Mouse (Mus musculus): ENCODE measurements around the gene Mindy4.

- TF ChIP-seq POLR2A (IDR thresholded peaks at IDR 0.05; ENCODE audit: borderline replicate concordance, insufficient read depth, low read length) (no peak), CTCF (IDR thresholded peaks at IDR 0.05; ENCODE audit: borderline replicate concordance, insufficient read depth, low read depth, low read length) (no peak)
Measured at GRCm38 (mm10) chr6:55199047-55199446, 4.1 kb upstream of the Mindy4 start.
